Mouse (Mus musculus) adrenal gland, adult 2 months (tissue): ENCODE measurements around the gene Selp. TPM values are rescaled to one million over a fixed set of nuclear protein-coding genes. Genes with fewer than 3 reads are reported as not detected.

Source experiments
- DNase-seq: peaks from one replicate; pipeline ENCODE4 v3.0.0; 2021
- long read RNA-seq: library from polyadenylated mRNA; stranded (forward); transcript quantifications from one replicate; pipeline ENCODE4 v2.0.0, GENCODE M21; 2021
- polyA plus RNA-seq: library from polyadenylated mRNA; depleted of rRNA; stranded (reverse); fragments of >200 nt; gene quantifications from 2 replicates; pipeline ENCODE4 v1.2.3, GENCODE M21; 2012; rRNA removed
- total RNA-seq, 2 experiments: library from RNA; stranded (reverse); gene quantifications; 2 replicates each; pipeline ENCODE4 v1.2.3; 2021

Gene Selp
- total RNA-seq: 1 to 10 TPM; 1.1 TPM
- 0.21 and 0.25 TPM in 2 replicates for polyA plus RNA-seq
- long read RNA-seq: 0 reads

GRCm38 (mm10) chr1:164114947-164115493, at the start of gene Selp:
Selp (plus strand) TSS chr1:164115264.
- DNase-seq: peak; percentile 20

- no peak for DNase-seq
These were observed 45.8 kb upstream of the Selp start for GRCm38 (mm10) chr1:164069261-164069660.

GRCm38 (mm10) chr1:164070461-164070860, 44.6 kb upstream of the Selp start:
- no peak for DNase-seq

GRCm38 (mm10) chr1:164071111-164071510, 44.0 kb upstream of the Selp start:
- no peak for DNase-seq

- no peak for DNase-seq
These were observed 43.1 kb upstream of the Selp start for GRCm38 (mm10) chr1:164072001-164072400.

GRCm38 (mm10) chr1:164073091-164073490, 42.0 kb upstream of the Selp start:
- DNase-seq: no peak

- no peak for DNase-seq
These were observed 41.3 kb upstream of the Selp start for GRCm38 (mm10) chr1:164073803-164074202.

- DNase-seq: no peak
These were observed 40.4 kb upstream of the Selp start for GRCm38 (mm10) chr1:164074606-164075140.

- no peak for DNase-seq
These were observed 39.6 kb upstream of the Selp start for GRCm38 (mm10) chr1:164075416-164075815.

GRCm38 (mm10) chr1:164076441-164076840, 38.6 kb upstream of the Selp start:
- DNase-seq: no peak

GRCm38 (mm10) chr1:164077031-164077430, 38.0 kb upstream of the Selp start:
- DNase-seq: no peak

GRCm38 (mm10) chr1:164078323-164078741, 36.7 kb upstream of the Selp start:
- DNase-seq: no peak

GRCm38 (mm10) chr1:164079091-164079490, 36.0 kb upstream of the Selp start:
- no peak for DNase-seq

- no peak for DNase-seq
These were observed 32.0 kb upstream of the Selp start for GRCm38 (mm10) chr1:164083046-164083445.

GRCm38 (mm10) chr1:164086797-164087196, 28.3 kb upstream of the Selp start:
- DNase-seq: no peak

GRCm38 (mm10) chr1:164087872-164088271, 27.2 kb upstream of the Selp start:
- no peak for DNase-seq

- peak; percentile 12 for DNase-seq
These were observed 18.3 kb upstream of the Selp start for GRCm38 (mm10) chr1:164096780-164097179.

GRCm38 (mm10) chr1:164097911-164098310, 17.2 kb upstream of the Selp start:
- DNase-seq: no peak

- DNase-seq: no peak
These were observed 16.7 kb upstream of the Selp start for GRCm38 (mm10) chr1:164098372-164098771.

GRCm38 (mm10) chr1:164109763-164110162, 5.3 kb upstream of the Selp start:
- DNase-seq: no peak

GRCm38 (mm10) chr1:164110591-164111329, 4.3 kb upstream of the Selp start:
- DNase-seq: no peak

GRCm38 (mm10) chr1:164114280-164114679, 784 bp upstream of the Selp start:
- DNase-seq: no peak

GRCm38 (mm10) chr1:164115647-164116046, 583 bp downstream of the Selp start:
- DNase-seq: no peak

GRCm38 (mm10) chr1:164117869-164118268, 2.8 kb downstream of the Selp start:
- DNase-seq: no peak
